Mouse (Mus musculus) forebrain, embryonic 12.5 days (tissue): ENCODE measurements around the gene 1700021F05Rik. TPM values are rescaled to one million over a fixed set of nuclear protein-coding genes. Genes with fewer than 3 reads are reported as not detected.

Source experiments
- ATAC-seq: fragments of 200-750 bp; cut with Nextera tagmentation; 2 replicates; pipeline ENCODE4 v1.8.0; 2017; ENCODE audit warnings: moderate TSS enrichment; ENCODE audit not compliant: low FRiP score
- H3K27ac ChIP-seq: fragments of 300-500 bp; sonication (generic); 2 replicates; pipeline ENCODE4 v1.5.1; 2016; ENCODE audit warnings: mild to moderate bottlenecking
- H3K27me3 ChIP-seq: fragments of 300-500 bp; sonication (generic); 2 replicates; pipeline ENCODE4 v1.6.1; 2016; ENCODE audit warnings: mild to moderate bottlenecking
- H3K36me3 ChIP-seq: fragments of 300-500 bp; sonication (generic); replicated peaks from 2 replicates; pipeline ENCODE4 v1.6.1; 2016; ENCODE audit warnings: mild to moderate bottlenecking
- H3K4me1 ChIP-seq: fragments of 300-500 bp; sonication (generic); 2 replicates; pipeline ENCODE4 v1.6.1; 2016
- H3K4me2 ChIP-seq: fragments of 300-500 bp; sonication (generic); 2 replicates; pipeline ENCODE4 v1.6.1; 2016; ENCODE audit warnings: mild to moderate bottlenecking, moderate library complexity
- H3K4me3 ChIP-seq: fragments of 300-500 bp; sonication (generic); replicated peaks from 2 replicates; pipeline ENCODE4 v1.5.1; 2016; ENCODE audit warnings: mild to moderate bottlenecking
- H3K9ac ChIP-seq: fragments of 300-500 bp; sonication (generic); 2 replicates; pipeline ENCODE4 v1.6.1; 2016; ENCODE audit warnings: mild to moderate bottlenecking
- H3K9me3 ChIP-seq: fragments of 300-500 bp; sonication (generic); 2 replicates; pipeline ENCODE4 v1.6.1; 2016
- WGBS: fragments of 180-500 bp; shearing (Covaris S2); methylation state at CpG from one replicate; pipeline ENCODE4 v1.1.7; 2016; 5-methylcytosine and 5-hydroxymethylcytosine counted together
- polyA plus RNA-seq: library from polyadenylated mRNA; unstranded; fragments of >200 nt; fragmentation: Nextera tagmentation; extraction: Ambion mirVana; gene quantifications from 2 replicates; pipeline ENCODE4 v1.2.1, GENCODE M21; 2016

Gene 1700021F05Rik
- polyA plus RNA-seq, 1 experiment from 2014 or later = 60.8 TPM

DNA sequence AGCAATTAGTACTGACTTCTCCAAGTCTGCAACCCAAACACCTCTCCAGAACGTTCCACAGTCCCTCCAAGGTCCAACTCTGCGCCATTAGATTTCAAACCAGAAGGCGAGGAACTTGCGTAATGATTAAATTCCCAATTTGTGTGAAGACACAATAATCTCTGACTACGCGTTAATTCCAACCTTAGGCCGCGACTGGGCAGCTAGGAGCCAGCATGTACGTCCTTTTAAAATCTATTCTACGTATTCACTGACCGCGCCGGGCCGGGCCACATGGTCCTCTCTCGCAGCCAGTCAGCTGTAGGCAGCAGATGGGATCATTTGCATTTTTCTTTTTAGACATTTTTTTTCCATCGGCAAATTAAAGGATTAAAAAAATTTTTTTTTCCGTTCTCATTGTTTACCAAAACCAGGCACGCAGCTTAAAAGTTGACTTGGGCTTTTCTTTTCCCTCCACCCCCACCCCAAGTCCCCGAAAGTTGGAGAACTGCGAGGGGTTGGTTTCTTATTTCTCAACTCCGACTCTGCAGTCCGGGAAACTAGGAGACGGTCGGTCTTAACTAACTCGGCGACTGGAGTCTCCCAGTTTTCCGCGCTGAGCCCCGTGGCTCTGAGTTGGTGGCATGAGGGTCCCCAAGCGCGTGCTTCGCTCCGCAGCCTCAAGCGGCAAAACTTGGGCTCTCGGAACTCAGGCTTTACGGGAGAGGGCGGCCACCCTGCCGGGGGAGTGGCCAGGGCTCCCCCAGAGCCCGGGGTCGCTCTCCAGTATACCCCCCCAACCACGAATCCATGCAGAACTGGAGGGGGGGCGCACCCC is 62.7 kb downstream of the 1700021F05Rik start:
- peak overlapping the region; percentile 98 for H3K27ac ChIP-seq
- H3K4me1 ChIP-seq = peaks cover 45% of the 10 kb centered on the region
- peak overlapping the region; percentile 85 for H3K4me3 ChIP-seq
- no peaks in the 10 kb centered on the region for H3K36me3 ChIP-seq
- WGBS = under 1% methylated on average over 42 of the region's 42 CpGs
- H3K9ac ChIP-seq = peak overlapping the region; percentile 97
- H3K4me2 ChIP-seq = peak overlapping the region; percentile 93
- ATAC-seq = peak; percentile 58
- H3K27me3 ChIP-seq = no peaks in the 10 kb centered on the region
- H3K9me3 ChIP-seq = no peaks in the 10 kb centered on the region

DNA sequence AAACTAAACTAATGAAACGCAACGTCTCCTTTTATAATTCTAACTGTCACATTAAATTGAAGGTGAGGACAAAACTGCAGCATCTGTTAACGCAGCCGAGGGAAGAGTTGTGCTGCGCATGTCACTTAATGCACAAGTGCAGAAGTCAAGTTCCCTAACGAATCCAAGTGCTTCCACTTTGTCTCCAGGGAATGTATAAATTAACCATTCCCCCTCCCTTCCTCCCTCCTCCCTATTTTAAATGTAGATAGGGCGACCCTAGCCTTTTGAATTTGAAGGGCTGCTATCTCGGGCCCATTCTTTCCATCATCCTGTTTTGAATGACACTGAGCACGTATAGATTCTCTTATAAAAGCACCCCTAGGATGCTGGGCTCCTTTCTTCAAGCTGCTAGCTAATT is 63.3 kb downstream of the 1700021F05Rik start:
- no peaks in the 10 kb centered on the region for H3K27me3 ChIP-seq
- H3K27ac ChIP-seq = peak overlapping the region; percentile 98
- H3K4me1 ChIP-seq = peaks cover 39% of the 10 kb centered on the region
- no peaks in the 10 kb centered on the region for H3K36me3 ChIP-seq
- 3% methylated on average over 9 of the region's 9 CpGs for WGBS
- H3K4me3 ChIP-seq = peak overlapping the region; percentile 85
- no peaks in the 10 kb centered on the region for H3K9me3 ChIP-seq
- H3K9ac ChIP-seq = peak overlapping the region; percentile 29; the same call in 1 of the 2 replicates
- no peak for ATAC-seq
- peak overlapping the region; percentile 93 for H3K4me2 ChIP-seq

DNA sequence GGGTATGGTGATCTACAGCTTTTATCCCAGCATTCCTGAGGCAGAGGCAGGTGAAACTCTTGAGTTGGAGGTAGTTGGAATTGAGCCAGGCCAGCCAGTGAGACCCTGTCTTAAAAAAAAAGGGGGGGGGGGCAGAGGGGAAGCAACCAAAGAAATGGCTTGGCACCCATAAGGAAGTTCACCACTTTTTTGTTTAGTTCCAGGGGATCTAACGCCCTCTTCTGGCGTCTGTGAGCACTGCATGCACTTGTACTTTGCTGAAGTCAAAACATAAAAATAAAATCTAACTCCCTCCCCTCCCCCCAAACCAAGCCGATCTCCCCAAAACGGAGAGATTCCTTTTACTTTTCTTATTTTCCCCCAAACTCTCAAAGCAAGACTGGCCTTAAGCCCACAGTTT is 65.4 kb downstream of the 1700021F05Rik start:
- 61% methylated on average over 4 of the region's 4 CpGs for WGBS
- Histone ChIP-seq H3K4me1 (peaks cover 19% of the 10 kb centered on the region), H3K27ac (no peak overlapping the region), H3K9ac (no peak overlapping the region), H3K36me3 (no peaks in the 10 kb centered on the region), H3K4me3 (no peak overlapping the region), H3K27me3 (no peaks in the 10 kb centered on the region), H3K4me2 (no peak overlapping the region), H3K9me3 (no peaks in the 10 kb centered on the region)
- no peak for ATAC-seq

Other genes starting within 250 kb of the 1700021F05Rik start
- 6.3 and 7.5 TPM in 2 replicates for gene Bend3, start 62.2 kb downstream of the 1700021F05Rik start, polyA plus RNA-seq
- 14.1 and 17.0 TPM in 2 replicates for gene Gm9803, start 16.9 kb downstream of the 1700021F05Rik start, polyA plus RNA-seq
- 501 and 537 TPM in 2 replicates for gene Cd24a, start 37.3 kb upstream of the 1700021F05Rik start, polyA plus RNA-seq